Mouse (Mus musculus) heart, adult 2 months (tissue): ENCODE measurements around the gene Bend3.

Source experiments
- CTCF ChIP-seq: fragments of 200-600 bp; IDR thresholded peaks from 2 replicates; pipeline ENCODE4 v1.8.1; 2022; ENCODE audit warnings: antibody characterized with exemption, mild to moderate bottlenecking, moderate library complexity
- EP300 ChIP-seq: fragments of 200-500 bp; IDR thresholded peaks from 2 replicates; pipeline ENCODE4 v1.6.1; 2011; ENCODE audit warnings: low read depth, low read length, control low read depth; ENCODE audit not compliant: insufficient read depth
- POLR2A ChIP-seq: fragments of 200-500 bp; IDR thresholded peaks from 2 replicates; pipeline ENCODE4 v1.6.1; 2011; ENCODE audit warnings: mild to moderate bottlenecking, low read depth, low read length, control low read depth; ENCODE audit not compliant: insufficient read depth

GRCm38 (mm10) chr10:43534382-43534781, 55.8 kb downstream of the Bend3 start:
- TF ChIP-seq CTCF (no peak), POLR2A (no peak), EP300 (no peak)
